Mouse (Mus musculus) myocyte (in vitro differentiated cells): ENCODE results near the gene Nacc1.

Source experiments
- CEBPB ChIP-seq: IDR thresholded peaks from 2 replicates; pipeline ENCODE4 v1.6.1; 2011; ENCODE audit warnings: mild to moderate bottlenecking, moderate library complexity; ENCODE audit not compliant: poor library complexity, insufficient read depth, severe bottlenecking
- E2F4 ChIP-seq: IDR thresholded peaks from one replicate; pipeline ENCODE4 v1.6.1; 2011; ENCODE audit warnings: mild to moderate bottlenecking, control low read depth, moderate library complexity; ENCODE audit not compliant: insufficient read depth
- MAX ChIP-seq: IDR thresholded peaks from one replicate; pipeline ENCODE4 v1.6.1; 2011; ENCODE audit warnings: low read depth, mild to moderate bottlenecking, control low read depth
- MYOD1 ChIP-seq, 3 experiments: IDR thresholded peaks; one replicate each; pipeline ENCODE4 v1.6.1; 2011; ENCODE audit warnings: control low read depth in 2 of 3, low read depth in 2 of 3, mild to moderate bottlenecking in 2 of 3, moderate library complexity in 1 of 3; ENCODE audit not compliant: insufficient read length in 2 of 3, control insufficient read depth in 1 of 3
- POLR2A ChIP-seq: IDR thresholded peaks from one replicate; pipeline ENCODE4 v1.6.1; 2011; ENCODE audit warnings: low read depth, mild to moderate bottlenecking, control low read depth, moderate library complexity; ENCODE audit not compliant: insufficient read length
- POLR2AphosphoS2 ChIP-seq: IDR thresholded peaks from one replicate; pipeline ENCODE4 v1.6.1; 2011; ENCODE audit warnings: low read depth, control low read depth; ENCODE audit not compliant: insufficient read length
- REST ChIP-seq: IDR thresholded peaks from one replicate; pipeline ENCODE4 v1.6.1; 2011; ENCODE audit warnings: mild to moderate bottlenecking, control low read depth, moderate library complexity; ENCODE audit not compliant: insufficient read depth, insufficient read length
- USF1 ChIP-seq: IDR thresholded peaks from one replicate; pipeline ENCODE4 v1.6.1; 2011; ENCODE audit warnings: low read depth, mild to moderate bottlenecking, control low read depth, moderate library complexity

GRCm38 (mm10) chr8:84653092-84653631 is 34.5 kb downstream of the Nacc1 start:
- TF ChIP-seq POLR2A (no peak), MYOD1 (IDR thresholded peaks at IDR 0.05; ENCODE audit: control insufficient read depth in 1 of 3, insufficient read length in 2 of 3, low read depth in 2 of 3) (no peak), E2F4 (no peak), USF1 (no peak), MAX (no peak), REST (no peak), POLR2AphosphoS2 (no peak), CEBPB (no peak)
